Mouse (Mus musculus): ENCODE results near the gene Auts2. TPM values are rescaled to one million over a fixed set of nuclear protein-coding genes. Genes with fewer than 3 reads are reported as not detected.

Auts2 gene
- polyA plus RNA-seq, 1 experiment = 10.4 TPM

DNA sequence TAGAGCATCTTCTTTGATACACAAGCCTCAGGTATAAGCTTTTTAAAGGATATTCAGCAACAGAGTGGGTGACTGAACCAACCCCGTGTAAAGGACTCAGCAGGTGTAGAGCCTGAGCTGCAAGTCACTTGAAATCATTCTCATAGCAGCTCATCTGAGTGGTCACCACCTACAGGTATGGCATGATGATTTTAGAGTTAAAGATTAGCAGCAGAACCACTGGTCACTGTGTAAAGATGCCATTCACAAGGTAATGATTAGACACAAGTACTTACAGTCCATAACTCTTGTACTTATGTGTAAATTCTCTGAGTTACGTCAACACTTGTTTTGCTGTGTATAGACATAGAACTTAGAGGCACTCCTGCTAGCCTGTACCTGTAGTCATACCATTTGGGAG lies 327.0 kb downstream of the Auts2 start:
- H3K27me3 ChIP-seq (ENCODE audit: control insufficient read depth, insufficient read depth, low read length) = no peaks in the 10 kb centered on the region
- 79% methylated on average over 2 of the region's 2 CpGs for WGBS

DNA sequence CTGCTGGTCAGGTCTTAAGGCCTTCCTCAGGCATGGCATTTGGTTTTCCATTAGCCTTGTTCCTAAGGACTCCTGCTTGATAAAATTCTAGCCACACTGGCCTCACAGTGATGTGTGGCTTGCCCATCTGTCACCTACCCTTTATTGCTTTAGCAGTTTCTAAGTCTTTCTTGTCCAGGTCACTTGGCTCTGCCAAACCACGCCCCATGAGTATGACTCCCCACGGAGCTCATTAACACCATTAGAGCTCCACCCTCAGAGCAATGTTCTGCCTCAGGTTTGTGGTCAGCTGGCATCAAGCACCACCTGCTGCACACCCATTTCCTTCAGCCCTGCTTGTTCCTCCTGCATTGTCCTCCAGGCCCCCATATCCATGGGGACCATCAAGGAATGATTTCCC lies 330.7 kb downstream of the Auts2 start:
- H3K27me3 ChIP-seq (ENCODE audit: control insufficient read depth, insufficient read depth, low read length) = no peaks in the 10 kb centered on the region
- H3K4me1 ChIP-seq (ENCODE audit: control insufficient read depth, insufficient read depth, insufficient read length, low read length) = no peaks in the 10 kb centered on the region
- no peak overlapping the region for H3K27ac ChIP-seq (ENCODE audit: insufficient read depth, low read depth, low read length)
- no peaks in the 10 kb centered on the region for H3K36me3 ChIP-seq (ENCODE audit: control insufficient read depth, insufficient read depth, low read length)
- TF ChIP-seq CTCF (IDR thresholded peaks at IDR 0.05; ENCODE audit: extremely low read depth, insufficient read length, insufficient replicate concordance, low read depth, low read length) (no peak), POLR2A (IDR thresholded peaks at IDR 0.05; ENCODE audit: low read depth, low read length) (no peak)
- 39% methylated on average over 2 of the region's 2 CpGs for WGBS
- H3K4me3 ChIP-seq (ENCODE audit: low read depth, low read length) = no peak overlapping the region

More for the DNA sequence above, 327.0 kb downstream of the Auts2 start:
- no peaks in the 10 kb centered on the region for H3K36me3 ChIP-seq (ENCODE audit: control insufficient read depth, insufficient read depth, low read length)
- H3K4me3 ChIP-seq (ENCODE audit: low read depth, low read length) = no peak overlapping the region
- no peak overlapping the region for H3K27ac ChIP-seq (ENCODE audit: insufficient read depth, low read depth, low read length)
- H3K4me1 ChIP-seq (ENCODE audit: control insufficient read depth, insufficient read depth, insufficient read length, low read length) = no peaks in the 10 kb centered on the region
- TF ChIP-seq CTCF (IDR thresholded peaks at IDR 0.05; ENCODE audit: extremely low read depth, insufficient read length, insufficient replicate concordance, low read depth, low read length) (no peak), POLR2A (IDR thresholded peaks at IDR 0.05; ENCODE audit: low read depth, low read length) (no peak)

DNA sequence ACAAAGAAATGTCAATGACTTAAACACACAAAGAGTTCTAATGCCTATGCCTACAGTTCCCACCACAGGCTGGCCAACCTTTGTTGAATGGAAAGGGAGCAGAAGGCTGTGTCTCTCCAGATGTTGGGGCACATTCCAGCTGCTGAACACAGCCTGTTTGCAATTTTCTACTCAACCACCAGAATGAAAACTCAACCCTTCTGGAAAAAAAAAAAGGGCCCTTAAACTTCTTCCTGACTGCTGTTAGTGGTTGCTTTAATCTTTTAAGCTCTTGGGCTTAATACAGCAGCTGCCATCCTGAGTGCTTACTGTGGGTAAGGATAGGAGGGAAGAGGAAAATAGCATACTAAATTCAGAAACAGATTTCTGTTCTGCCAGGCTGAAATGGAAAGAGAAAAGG lies 333.4 kb downstream of the Auts2 start:
- Histone ChIP-seq H3K4me1 (ENCODE audit: control insufficient read depth, insufficient read depth, insufficient read length, low read length) (no peaks in the 10 kb centered on the region), H3K4me3 (ENCODE audit: low read depth, low read length) (no peak overlapping the region), H3K36me3 (ENCODE audit: control insufficient read depth, insufficient read depth, low read length) (no peaks in the 10 kb centered on the region), H3K27me3 (ENCODE audit: control insufficient read depth, insufficient read depth, low read length) (no peaks in the 10 kb centered on the region), H3K27ac (ENCODE audit: insufficient read depth, low read depth, low read length) (no peak overlapping the region)
- TF ChIP-seq CTCF (IDR thresholded peaks at IDR 0.05; ENCODE audit: extremely low read depth, insufficient read length, insufficient replicate concordance, low read depth, low read length) (no peak), POLR2A (IDR thresholded peaks at IDR 0.05; ENCODE audit: low read depth, low read length) (no peak)

DNA sequence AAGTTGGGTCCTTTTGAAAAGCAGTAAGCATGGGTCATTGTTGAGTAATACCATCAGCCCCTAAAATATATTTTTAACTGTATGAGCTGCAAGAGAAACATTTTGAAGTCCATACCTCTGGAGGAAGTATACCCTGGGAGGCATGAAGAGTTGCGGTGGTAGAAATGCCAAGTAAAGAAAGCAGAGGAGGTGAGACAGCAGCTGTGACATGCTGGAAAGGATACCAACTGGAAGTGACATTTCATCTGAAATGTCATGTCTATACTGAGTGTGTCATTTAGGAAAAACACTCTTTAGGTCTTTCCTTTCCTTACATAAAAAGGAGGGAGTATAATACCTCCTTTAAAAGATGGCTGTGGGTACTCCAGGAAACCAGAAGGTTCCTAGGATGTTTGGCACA lies 336.9 kb downstream of the Auts2 start:
- 90% methylated on average over 1 of the region's 1 CpGs for WGBS
- Histone ChIP-seq H3K27me3 (ENCODE audit: control insufficient read depth, insufficient read depth, low read length) (no peaks in the 10 kb centered on the region), H3K4me1 (ENCODE audit: control insufficient read depth, insufficient read depth, insufficient read length, low read length) (0 out of 2 replicates have a peak, but pooled peaks cover 1% of the 10 kb centered on the region), H3K27ac (ENCODE audit: insufficient read depth, low read depth, low read length) (no peak overlapping the region), H3K36me3 (ENCODE audit: control insufficient read depth, insufficient read depth, low read length) (no peaks in the 10 kb centered on the region), H3K4me3 (ENCODE audit: low read depth, low read length) (no peak overlapping the region)
- TF ChIP-seq CTCF (IDR thresholded peaks at IDR 0.05; ENCODE audit: extremely low read depth, insufficient read length, insufficient replicate concordance, low read depth, low read length) = no peak
- no peak for TF ChIP-seq POLR2A (IDR thresholded peaks at IDR 0.05; ENCODE audit: low read depth, low read length)

DNA sequence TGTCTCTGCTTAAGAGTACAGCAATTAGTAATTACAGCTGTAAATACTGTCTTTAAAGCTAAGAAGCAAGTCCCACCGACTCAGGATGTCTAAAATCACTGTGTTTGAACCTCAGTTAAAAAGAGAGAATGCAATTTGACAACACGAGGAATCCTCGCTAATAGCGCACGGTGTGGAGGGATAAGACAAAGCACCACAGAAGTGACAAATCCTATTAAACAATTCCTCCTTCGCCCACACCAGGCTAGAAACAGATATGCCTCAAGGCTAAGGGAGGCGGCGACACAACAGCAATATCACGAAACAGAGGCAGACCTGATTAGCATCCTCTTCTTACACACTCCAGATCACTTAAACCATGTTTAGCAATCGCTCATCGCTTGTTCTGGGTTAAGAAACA lies 339.3 kb downstream of the Auts2 start:
- TF ChIP-seq POLR2A (IDR thresholded peaks at IDR 0.05; ENCODE audit: low read depth, low read length) (no peak), CTCF (IDR thresholded peaks at IDR 0.05; ENCODE audit: extremely low read depth, insufficient read length, insufficient replicate concordance, low read depth, low read length) (no peak)
- 86% methylated on average over 11 of the region's 11 CpGs for WGBS

DNA sequence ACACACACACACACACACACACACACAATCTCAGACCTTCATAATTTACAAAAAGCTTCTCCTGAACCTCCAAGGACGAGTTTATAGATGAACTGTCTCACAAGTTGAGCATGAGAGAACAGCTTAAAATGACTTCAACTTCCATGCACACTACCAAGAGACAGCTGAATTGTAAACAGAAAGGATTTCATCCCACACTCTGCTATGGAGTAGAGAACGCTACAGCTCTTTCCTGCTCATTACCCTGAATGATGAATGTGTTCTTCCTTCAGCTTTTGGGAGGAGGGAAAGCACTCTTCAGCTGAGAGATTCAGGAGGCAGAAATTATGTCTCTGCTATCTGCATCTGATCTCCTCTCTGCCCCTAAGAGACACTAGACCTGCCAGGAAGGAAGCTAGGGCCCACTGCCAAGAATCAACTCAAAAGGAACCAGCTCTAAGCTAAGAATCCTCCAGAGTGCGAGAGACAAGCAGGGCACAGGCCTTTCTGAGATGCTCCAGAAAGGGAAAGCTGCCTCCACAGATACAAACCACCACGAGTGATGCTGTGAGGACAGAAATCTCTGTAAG lies 342.0 kb downstream of the Auts2 start:
- Histone ChIP-seq H3K4me3 (ENCODE audit: low read depth, low read length) (no peak overlapping the region), H3K27me3 (ENCODE audit: control insufficient read depth, insufficient read depth, low read length) (no peaks in the 10 kb centered on the region), H3K4me1 (ENCODE audit: control insufficient read depth, insufficient read depth, insufficient read length, low read length) (0 out of 2 replicates have a peak, but pooled peaks cover 5% of the 10 kb centered on the region), H3K36me3 (ENCODE audit: control insufficient read depth, insufficient read depth, low read length) (no peaks in the 10 kb centered on the region), H3K27ac (ENCODE audit: insufficient read depth, low read depth, low read length) (no peak overlapping the region)
- TF ChIP-seq CTCF (IDR thresholded peaks at IDR 0.05; ENCODE audit: extremely low read depth, insufficient read length, insufficient replicate concordance, low read depth, low read length) (no peak), POLR2A (IDR thresholded peaks at IDR 0.05; ENCODE audit: low read depth, low read length) (no peak)
- WGBS = 60% methylated on average over 4 of the region's 4 CpGs

More for the DNA sequence above, 339.3 kb downstream of the Auts2 start:
- Histone ChIP-seq H3K27ac (ENCODE audit: insufficient read depth, low read depth, low read length) (no peak overlapping the region), H3K4me3 (ENCODE audit: low read depth, low read length) (no peak overlapping the region), H3K27me3 (ENCODE audit: control insufficient read depth, insufficient read depth, low read length) (no peaks in the 10 kb centered on the region), H3K4me1 (ENCODE audit: control insufficient read depth, insufficient read depth, insufficient read length, low read length) (0 out of 2 replicates have a peak, but pooled peaks cover 5% of the 10 kb centered on the region), H3K36me3 (ENCODE audit: control insufficient read depth, insufficient read depth, low read length) (no peaks in the 10 kb centered on the region)

DNA sequence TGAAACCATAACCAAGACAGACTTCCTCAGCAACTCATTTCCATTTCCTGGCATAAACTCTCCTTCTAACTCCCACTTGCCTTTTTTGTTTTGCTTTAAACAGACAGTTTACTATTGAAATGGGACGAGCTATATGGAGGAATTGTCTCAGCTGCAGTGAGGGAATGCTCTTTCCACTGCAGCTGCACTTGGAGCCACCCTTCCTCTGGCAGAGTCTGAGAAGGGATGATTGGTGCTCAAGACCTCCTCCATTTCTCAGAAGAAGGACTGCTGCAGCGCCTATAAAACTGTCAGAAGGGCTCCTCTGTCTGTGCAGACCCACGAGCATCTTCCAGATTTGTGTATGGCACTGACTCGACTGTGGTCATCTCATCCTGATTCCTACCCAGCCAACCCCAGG lies 342.5 kb downstream of the Auts2 start:
- TF ChIP-seq POLR2A (IDR thresholded peaks at IDR 0.05; ENCODE audit: low read depth, low read length) (no peak), CTCF (IDR thresholded peaks at IDR 0.05; ENCODE audit: extremely low read depth, insufficient read length, insufficient replicate concordance, low read depth, low read length) (no peak)
- 0 out of 2 replicates have a peak, but pooled peaks cover 5% of the 10 kb centered on the region for H3K4me1 ChIP-seq (ENCODE audit: control insufficient read depth, insufficient read depth, insufficient read length, low read length)
- WGBS = 61% methylated on average over 4 of the region's 4 CpGs
- H3K36me3 ChIP-seq (ENCODE audit: control insufficient read depth, insufficient read depth, low read length) = no peaks in the 10 kb centered on the region
- H3K4me3 ChIP-seq (ENCODE audit: low read depth, low read length) = no peak overlapping the region
- H3K27me3 ChIP-seq (ENCODE audit: control insufficient read depth, insufficient read depth, low read length) = no peaks in the 10 kb centered on the region
- no peak overlapping the region for H3K27ac ChIP-seq (ENCODE audit: insufficient read depth, low read depth, low read length)

Measured in small intestine, adult 2 months (tissue).